Mouse (Mus musculus) limb, embryonic 15.5 days (tissue): ENCODE results near the gene Mtrr. TPM values are rescaled to one million over a fixed set of nuclear protein-coding genes. Genes with fewer than 3 reads are reported as not detected.

ENCODE experiments used
- ATAC-seq: fragments of 200-750 bp; cut with Nextera tagmentation; 2 replicates; pipeline ENCODE4 v1.8.0; 2017; ENCODE audit warnings: low read depth, moderate TSS enrichment; ENCODE audit not compliant: insufficient number of reproducible peaks, low FRiP score, low TSS enrichment
- H3K27ac ChIP-seq: fragments of 300-500 bp; sonication (generic); 2 replicates; pipeline ENCODE4 v1.5.1; 2015; ENCODE audit warnings: moderate library complexity, mild to moderate bottlenecking, inconsistent platforms
- H3K27me3 ChIP-seq: fragments of 300-500 bp; sonication (generic); 2 replicates; pipeline ENCODE4 v1.6.1; 2015; ENCODE audit warnings: inconsistent platforms
- H3K36me3 ChIP-seq: fragments of 300-500 bp; sonication (generic); 2 replicates; pipeline ENCODE4 v1.6.1; 2015; ENCODE audit warnings: inconsistent platforms
- H3K4me1 ChIP-seq: fragments of 300-500 bp; sonication (generic); 2 replicates; pipeline ENCODE4 v1.6.1; 2015; ENCODE audit warnings: inconsistent platforms
- H3K4me2 ChIP-seq: fragments of 300-500 bp; sonication (generic); 2 replicates; pipeline ENCODE4 v1.6.1; 2015; ENCODE audit warnings: mild to moderate bottlenecking, inconsistent platforms
- H3K4me3 ChIP-seq: fragments of 300-500 bp; sonication (generic); 2 replicates; pipeline ENCODE4 v1.5.1; 2015; ENCODE audit warnings: mild to moderate bottlenecking, inconsistent platforms
- H3K9ac ChIP-seq: fragments of 300-500 bp; sonication (generic); 2 replicates; pipeline ENCODE4 v1.6.1; 2015; ENCODE audit warnings: inconsistent platforms
- H3K9me3 ChIP-seq: fragments of 300-500 bp; sonication (generic); 2 replicates; pipeline ENCODE4 v1.6.1; 2016; ENCODE audit warnings: inconsistent platforms
- WGBS: fragments of 180-500 bp; shearing (Covaris S2); methylation state at CpG from one replicate; pipeline ENCODE4 v1.1.7; 2015; 5-methylcytosine and 5-hydroxymethylcytosine counted together
- polyA plus RNA-seq: library from polyadenylated mRNA; unstranded; fragments of >200 nt; fragmentation: Nextera tagmentation; extraction: Ambion mirVana; gene quantifications from 2 replicates; pipeline ENCODE4 v1.2.1, GENCODE M21; 2015

Mtrr gene
- polyA plus RNA-seq = 19.0 and 20.3 TPM in 2 replicates

DNA sequence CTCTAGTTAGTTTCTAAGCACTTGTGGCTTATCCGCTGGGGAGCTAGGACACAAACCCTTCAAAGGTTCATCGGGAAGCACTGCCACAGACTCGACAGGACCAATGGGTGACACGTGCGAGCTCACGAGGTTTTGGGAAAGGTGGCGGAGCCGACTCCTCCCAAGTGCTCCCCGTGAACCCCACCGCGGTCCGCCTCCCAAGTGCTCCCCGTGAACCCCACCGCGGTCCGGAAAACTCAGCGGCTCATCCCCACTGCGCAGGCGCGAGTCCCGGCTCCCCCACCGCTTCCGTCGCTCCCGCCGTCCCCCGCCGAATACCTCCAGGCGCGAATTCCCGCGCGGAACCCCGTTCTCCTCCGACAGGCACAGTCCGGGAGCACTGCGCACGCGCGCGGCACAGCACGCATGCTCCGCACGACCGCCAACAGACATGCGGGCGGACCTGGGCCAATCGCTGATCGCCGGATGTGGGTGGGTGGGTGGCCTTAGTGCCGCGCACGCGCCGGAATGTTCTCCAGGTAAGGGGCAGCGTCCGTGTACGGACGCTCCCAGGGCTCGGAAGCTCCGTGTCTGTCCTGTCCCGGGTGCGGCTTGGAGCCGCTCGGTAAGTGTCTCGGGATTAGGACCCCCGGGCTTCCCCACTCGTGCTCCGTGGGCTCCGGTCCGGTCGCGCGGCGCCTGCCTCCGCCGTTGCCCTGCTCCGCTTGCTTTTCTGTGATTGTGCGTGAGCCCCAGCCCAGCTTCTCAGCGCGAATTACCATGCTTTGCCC lies at the start of gene Mtrr, which contains the start of gene Fastkd3:
TSS of gene Mtrr (minus strand) at position 403 of the 770 bp plus-strand sequence.
TSS of gene Fastkd3 (plus strand) at position 488 of the 770 bp plus-strand sequence.
- no peaks in the 10 kb centered on the region for H3K27me3 ChIP-seq
- peak; percentile 97 for ATAC-seq
- H3K4me1 ChIP-seq = peaks cover 20% of the 10 kb centered on the region; the same call in 1 of the 2 replicates
- peak within 1 kb of the TSS; percentile 94 for H3K4me3 ChIP-seq
- peak within 1 kb of the TSS; percentile 85 for H3K9ac ChIP-seq
- peak within 1 kb of the TSS; percentile 91 for H3K27ac ChIP-seq
- under 1% methylated on average over 81 of the region's 81 CpGs for WGBS
- peaks cover 49% of the 10 kb centered on the region for H3K36me3 ChIP-seq
- no peaks in the 10 kb centered on the region for H3K9me3 ChIP-seq
- H3K4me2 ChIP-seq = peak within 1 kb of the TSS; percentile 61

DNA sequence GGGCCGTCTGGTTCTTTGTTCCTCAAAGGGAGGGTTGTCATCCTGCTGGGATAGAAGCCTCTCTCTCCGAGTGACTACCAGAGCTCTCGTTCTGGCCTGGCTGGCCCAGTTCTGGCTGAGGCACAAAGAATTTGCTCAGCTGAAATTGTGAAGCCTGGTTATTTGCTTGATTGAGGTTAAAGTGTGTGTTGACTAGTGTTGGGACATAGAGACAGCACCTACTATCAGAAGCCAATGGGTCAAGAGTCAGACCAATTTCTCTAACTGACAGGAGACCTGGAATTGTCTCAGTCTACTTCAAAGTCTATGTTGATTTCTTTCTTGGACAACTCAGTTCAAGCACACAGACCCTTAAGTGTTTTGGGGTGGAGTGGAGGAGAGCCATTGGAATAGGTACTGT lies 45.1 kb upstream of the Mtrr start:
- H3K4me3 ChIP-seq = no peak overlapping the region
- no peak overlapping the region for H3K4me2 ChIP-seq
- no peak for ATAC-seq
- no peaks in the 10 kb centered on the region for H3K27me3 ChIP-seq
- no peak overlapping the region for H3K9ac ChIP-seq
- no peak overlapping the region for H3K27ac ChIP-seq
- 65% methylated on average over 3 of the region's 3 CpGs for WGBS
- H3K36me3 ChIP-seq = peaks cover 13% of the 10 kb centered on the region
- no peaks in the 10 kb centered on the region for H3K4me1 ChIP-seq
- H3K9me3 ChIP-seq = no peaks in the 10 kb centered on the region

DNA sequence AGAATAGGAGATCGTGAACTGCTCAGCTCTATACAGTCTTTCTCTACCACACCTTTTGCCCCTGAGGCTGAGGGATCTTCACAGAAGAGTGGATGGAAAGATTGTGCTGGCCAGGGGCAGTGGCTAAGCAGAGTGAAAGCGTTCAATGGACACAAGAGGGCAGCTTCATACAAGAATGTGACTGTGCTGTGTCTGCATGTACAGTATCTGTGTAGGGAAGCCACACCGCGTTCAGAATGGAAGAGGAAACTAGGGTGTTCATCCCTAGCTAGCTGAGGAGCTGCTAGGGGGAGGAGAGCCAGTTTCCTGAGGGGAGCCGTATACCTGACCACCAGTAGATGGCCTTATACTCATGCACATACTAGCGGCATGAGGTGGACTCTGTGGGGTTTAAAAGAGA lies 40.8 kb upstream of the Mtrr start:
- Histone ChIP-seq H3K27ac (no peak overlapping the region), H3K4me1 (no peaks in the 10 kb centered on the region), H3K9ac (no peak overlapping the region), H3K36me3 (peaks cover 8% of the 10 kb centered on the region; the same call in 1 of the 2 replicates), H3K4me2 (no peak overlapping the region), H3K27me3 (no peaks in the 10 kb centered on the region), H3K4me3 (no peak overlapping the region), H3K9me3 (no peaks in the 10 kb centered on the region)
- ATAC-seq = no peak
- WGBS = 57% methylated on average over 6 of the region's 6 CpGs

DNA sequence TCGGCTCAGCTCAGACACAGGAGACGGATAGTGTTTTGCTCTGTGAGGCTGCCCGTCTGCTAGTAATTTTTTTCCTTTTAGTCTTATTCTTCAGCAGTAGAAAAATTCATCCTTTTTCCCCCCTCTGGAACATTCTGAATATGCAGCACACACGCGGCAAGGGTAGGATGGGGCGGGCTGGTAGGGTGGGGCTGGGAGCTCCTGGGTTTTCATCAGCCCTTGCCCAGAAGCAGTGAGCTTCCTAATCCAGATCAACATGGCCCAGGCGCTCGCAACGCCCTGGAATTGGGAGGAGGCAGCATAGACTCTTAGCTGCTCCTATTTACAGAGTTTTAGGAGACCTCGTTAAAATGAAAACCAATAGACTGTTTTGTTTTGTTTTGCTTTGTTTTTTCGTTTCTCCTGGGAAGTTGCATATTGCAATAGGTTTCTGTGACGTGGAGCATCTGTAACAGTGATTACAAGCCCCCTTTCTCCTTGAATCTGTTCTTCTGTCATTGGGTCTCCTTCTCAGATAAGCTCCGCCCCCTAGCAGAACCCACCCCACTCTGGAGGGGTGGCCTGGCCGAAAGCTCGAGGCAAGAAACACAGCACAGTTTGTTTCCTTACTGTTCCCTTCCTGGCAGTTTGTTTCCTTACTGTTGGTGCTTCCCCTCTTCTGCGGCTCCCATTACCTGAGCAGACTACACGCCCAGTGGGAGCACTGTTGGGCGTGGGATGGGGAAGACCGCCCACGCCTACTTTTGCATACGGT lies 25.9 kb upstream of the Mtrr start:
- no peaks in the 10 kb centered on the region for H3K27me3 ChIP-seq
- WGBS = 32% methylated on average over 21 of the region's 21 CpGs
- H3K4me1 ChIP-seq = peaks cover 22% of the 10 kb centered on the region
- peak overlapping the region; percentile 25 for H3K4me3 ChIP-seq
- ATAC-seq = peak; percentile 45; the same call in 1 of the 2 replicates
- H3K9ac ChIP-seq = no peak overlapping the region
- peak overlapping the region; percentile 40 for H3K4me2 ChIP-seq
- no peaks in the 10 kb centered on the region for H3K9me3 ChIP-seq
- H3K36me3 ChIP-seq = no peaks in the 10 kb centered on the region
- peak overlapping the region; percentile 48 for H3K27ac ChIP-seq

DNA sequence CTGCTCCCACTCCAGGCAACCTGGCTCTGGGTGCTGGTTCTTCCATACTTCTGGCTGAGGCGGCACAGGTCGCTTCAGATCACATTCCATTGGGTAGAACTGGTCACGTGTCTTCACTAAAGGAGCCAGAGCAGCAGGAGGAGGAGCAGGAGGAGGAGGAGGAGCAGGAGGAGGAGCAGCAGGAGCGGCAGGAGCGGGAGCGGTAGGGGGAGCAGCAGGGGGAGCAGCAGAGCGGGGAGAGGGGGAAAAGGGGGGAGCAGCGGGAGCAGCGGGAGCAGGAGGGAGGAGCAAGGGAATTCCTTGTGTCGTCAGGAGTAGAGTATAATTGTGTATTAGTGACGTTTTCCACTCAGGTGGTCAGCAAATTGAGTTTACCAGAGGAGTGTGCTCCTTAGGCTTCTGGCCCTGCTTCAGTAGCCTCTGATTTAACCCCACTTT lies 23.8 kb upstream of the Mtrr start:
- ATAC-seq = peak; percentile 64
- Histone ChIP-seq H3K27ac (no peak overlapping the region), H3K4me3 (peak overlapping the region; percentile 32), H3K4me1 (peaks cover 27% of the 10 kb centered on the region), H3K36me3 (no peaks in the 10 kb centered on the region), H3K9ac (no peak overlapping the region), H3K4me2 (peak overlapping the region; percentile 45), H3K9me3 (no peaks in the 10 kb centered on the region), H3K27me3 (no peaks in the 10 kb centered on the region)
- WGBS = 2% methylated on average over 11 of the region's 11 CpGs

DNA sequence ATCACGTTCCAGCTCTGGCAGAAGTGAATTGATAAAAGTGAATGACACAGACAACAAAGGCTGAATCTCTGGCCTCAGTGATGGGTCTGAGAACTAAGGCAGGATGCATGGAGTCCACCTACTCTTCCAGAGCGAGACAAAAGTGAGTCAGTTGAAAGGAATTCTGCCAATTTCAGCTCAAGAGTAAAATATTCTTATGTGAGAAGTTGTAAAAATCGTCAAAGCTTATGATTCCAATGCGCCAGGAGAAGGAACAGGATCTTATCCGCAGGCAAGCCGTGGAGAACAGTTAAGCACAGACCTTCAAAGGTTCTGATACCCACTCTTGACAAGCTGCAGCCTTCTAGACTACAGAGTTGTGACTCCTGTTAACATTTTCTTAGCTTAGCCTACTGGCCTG lies 21.1 kb upstream of the Mtrr start:
- Histone ChIP-seq H3K4me1 (peaks cover 25% of the 10 kb centered on the region), H3K36me3 (no peaks in the 10 kb centered on the region), H3K4me3 (no peak overlapping the region), H3K27ac (no peak overlapping the region), H3K27me3 (no peaks in the 10 kb centered on the region), H3K9me3 (no peaks in the 10 kb centered on the region), H3K9ac (no peak overlapping the region), H3K4me2 (no peak overlapping the region)
- WGBS = 55% methylated on average over 6 of the region's 6 CpGs
- ATAC-seq = no peak

DNA sequence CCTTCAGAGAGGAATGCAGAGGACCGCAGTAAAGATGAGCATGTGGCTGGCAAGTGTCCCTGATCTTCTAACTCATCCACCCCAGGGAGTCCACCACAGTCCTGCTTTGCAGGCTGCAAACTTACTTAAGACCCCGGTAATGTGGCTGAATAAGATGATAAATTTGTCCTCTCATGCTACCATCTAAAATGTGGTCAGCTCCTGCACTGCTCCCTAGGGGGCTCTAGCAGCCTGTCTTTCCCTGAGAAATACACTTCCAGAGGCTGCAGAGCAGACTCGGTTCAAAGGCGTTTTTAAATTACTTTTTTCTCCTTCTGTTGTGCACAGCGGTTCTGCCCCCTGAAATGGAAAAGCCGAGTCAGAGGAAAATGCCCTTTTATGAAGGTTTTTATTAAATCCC lies 19.2 kb upstream of the Mtrr start:
- 7% methylated on average over 6 of the region's 6 CpGs for WGBS
- H3K27ac ChIP-seq = peak overlapping the region; percentile 67
- H3K4me3 ChIP-seq = no peak overlapping the region
- no peak overlapping the region for H3K4me2 ChIP-seq
- H3K9ac ChIP-seq = no peak overlapping the region
- peaks cover 19% of the 10 kb centered on the region for H3K4me1 ChIP-seq
- H3K9me3 ChIP-seq = no peaks in the 10 kb centered on the region
- ATAC-seq = peak; percentile 38; the same call in 1 of the 2 replicates
- no peaks in the 10 kb centered on the region for H3K36me3 ChIP-seq
- no peaks in the 10 kb centered on the region for H3K27me3 ChIP-seq

DNA sequence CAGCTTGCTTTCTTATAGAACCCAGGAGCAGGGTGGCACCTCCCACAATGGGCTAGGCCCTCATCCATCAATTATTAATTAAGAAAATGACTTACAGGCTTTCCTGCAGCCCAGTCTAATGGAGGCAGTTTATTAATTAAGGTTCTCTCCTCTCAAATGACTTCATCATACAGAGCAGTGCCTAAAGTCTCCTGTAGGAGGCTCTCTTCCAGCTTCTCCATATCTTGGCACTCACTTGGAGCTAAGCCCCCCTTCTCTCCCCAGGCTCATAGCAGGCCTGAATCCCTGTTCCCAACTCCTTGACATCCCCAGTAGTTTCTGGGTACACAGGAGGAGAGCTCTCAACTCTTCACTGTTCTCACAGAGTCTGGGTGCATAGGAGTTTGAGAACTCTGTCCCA lies 17.0 kb upstream of the Mtrr start:
- no peak overlapping the region for H3K27ac ChIP-seq
- H3K4me2 ChIP-seq = no peak overlapping the region
- peaks cover 11% of the 10 kb centered on the region for H3K4me1 ChIP-seq
- H3K9ac ChIP-seq = no peak overlapping the region
- no peaks in the 10 kb centered on the region for H3K36me3 ChIP-seq
- ATAC-seq = no peak
- no peak overlapping the region for H3K4me3 ChIP-seq
- H3K9me3 ChIP-seq = no peaks in the 10 kb centered on the region
- no peaks in the 10 kb centered on the region for H3K27me3 ChIP-seq

DNA sequence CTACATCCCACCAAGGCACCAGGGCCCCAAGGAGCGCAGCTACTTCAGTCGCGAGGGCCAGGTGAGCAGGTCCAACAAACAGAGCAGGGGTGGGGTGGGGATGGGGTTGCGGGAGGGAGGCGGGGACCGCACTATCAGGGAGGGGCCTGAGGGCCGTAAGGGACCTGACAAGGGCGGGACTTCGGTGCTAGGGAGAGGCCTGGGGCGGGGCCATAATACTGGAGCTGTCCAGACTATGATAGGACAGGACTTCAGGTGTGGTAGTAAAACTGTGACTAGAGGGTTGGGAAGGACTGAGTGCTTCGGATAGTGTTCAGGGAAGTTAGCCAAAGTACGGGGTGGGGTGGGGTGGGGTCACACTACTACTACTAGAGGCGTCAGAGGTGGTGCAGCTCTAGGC lies 15.7 kb upstream of the Mtrr start:
- ATAC-seq = peak; percentile 37; the same call in 1 of the 2 replicates
- Histone ChIP-seq H3K9ac (no peak overlapping the region), H3K4me2 (peak overlapping the region; percentile 31), H3K27me3 (no peaks in the 10 kb centered on the region), H3K27ac (no peak overlapping the region), H3K36me3 (peaks cover 7% of the 10 kb centered on the region), H3K4me3 (0 out of 2 replicates have a peak overlapping the region, but pooled peaks have one; percentile 4), H3K4me1 (peaks cover 11% of the 10 kb centered on the region), H3K9me3 (no peaks in the 10 kb centered on the region)
- 12% methylated on average over 13 of the region's 13 CpGs for WGBS

DNA sequence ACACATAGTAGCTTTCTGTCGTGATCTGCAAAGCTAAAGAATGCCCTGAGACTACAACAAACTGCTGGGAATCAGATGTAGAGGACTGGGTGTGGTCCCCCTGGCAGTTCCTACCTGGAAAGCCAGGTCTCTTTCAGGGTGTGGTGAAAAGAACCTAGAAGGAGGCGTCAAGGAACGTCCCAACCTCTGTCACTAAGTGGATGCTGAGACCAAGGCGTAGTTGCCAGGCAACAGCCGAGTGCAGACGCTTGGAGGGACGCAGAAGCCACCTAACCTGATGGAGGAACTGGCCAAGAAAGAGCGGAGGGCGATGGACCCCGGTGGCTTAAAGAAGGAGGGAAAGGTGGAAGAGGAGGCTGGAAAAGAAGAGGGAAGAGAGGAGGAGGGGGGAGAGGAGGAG lies 15.2 kb upstream of the Mtrr start, which contains the start of gene 1700001L19Rik:
TSS of gene 1700001L19Rik (plus strand) at position 223 of the 400 bp plus-strand sequence.
- 13% methylated on average over 9 of the region's 10 CpGs for WGBS
- Histone ChIP-seq H3K9me3 (no peaks in the 10 kb centered on the region), H3K4me3 (0 out of 2 replicates have a peak within 1 kb of the TSS, but pooled peaks have one; percentile 4)

DNA sequence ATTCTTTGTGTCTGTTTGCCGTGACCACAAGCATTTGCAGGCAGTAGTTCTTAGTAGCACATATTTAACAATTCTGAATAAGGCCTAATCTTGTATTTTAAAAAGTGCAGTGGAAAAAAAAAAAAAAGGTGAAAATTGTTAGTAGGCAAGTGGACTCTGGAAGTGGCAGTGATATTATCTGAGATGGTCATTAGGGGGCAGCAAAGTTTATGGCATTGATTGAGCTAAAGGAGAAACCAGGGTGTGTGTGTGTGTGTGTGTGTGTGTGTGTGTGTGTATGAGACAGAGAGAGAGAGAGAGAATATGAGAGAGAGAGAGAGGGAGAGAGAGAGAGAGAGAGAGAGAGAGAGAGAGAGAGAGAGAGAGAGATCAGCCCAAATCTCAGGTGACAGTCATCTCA lies 11.8 kb upstream of the Mtrr start:
- WGBS = 88% methylated on average over 1 of the region's 1 CpGs
- Histone ChIP-seq H3K36me3 (peaks cover 46% of the 10 kb centered on the region), H3K4me1 (peaks cover 6% of the 10 kb centered on the region), H3K9me3 (no peaks in the 10 kb centered on the region), H3K4me2 (no peak overlapping the region), H3K9ac (no peak overlapping the region), H3K27ac (no peak overlapping the region), H3K27me3 (no peaks in the 10 kb centered on the region), H3K4me3 (no peak overlapping the region)
- ATAC-seq = no peak

More for the DNA sequence above, 15.2 kb upstream of the Mtrr start, which contains the start of gene 1700001L19Rik:
- peak within 1 kb of the TSS; percentile 31 for H3K4me2 ChIP-seq
- ATAC-seq = no peak
- no peak within 1 kb of the TSS for H3K9ac ChIP-seq
- peaks cover 11% of the 10 kb centered on the region for H3K4me1 ChIP-seq
- no peaks in the 10 kb centered on the region for H3K27me3 ChIP-seq
- H3K36me3 ChIP-seq = peaks cover 12% of the 10 kb centered on the region
- no peak within 1 kb of the TSS for H3K27ac ChIP-seq

DNA sequence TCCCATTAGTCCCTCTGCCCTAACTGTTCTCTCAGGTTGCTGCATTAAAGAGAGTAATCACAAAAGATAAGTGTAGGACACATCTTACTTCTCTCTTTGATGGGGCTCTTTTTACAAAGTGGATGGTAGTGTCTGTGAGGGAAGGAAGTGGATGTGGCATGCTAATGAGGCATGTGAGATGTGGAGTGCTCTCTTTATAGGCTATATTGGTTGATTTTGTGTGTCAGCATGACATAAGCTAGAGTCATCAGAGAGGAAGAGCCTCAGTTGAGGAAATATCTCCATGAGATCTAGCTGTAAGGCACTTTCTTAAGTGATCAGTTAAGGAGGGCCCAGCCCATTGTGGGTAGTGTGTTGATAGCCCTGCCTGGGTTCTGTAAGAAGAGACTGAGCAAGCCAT lies 6.4 kb upstream of the Mtrr start:
- H3K9me3 ChIP-seq = no peaks in the 10 kb centered on the region
- peaks cover 7% of the 10 kb centered on the region; the same call in 1 of the 2 replicates for H3K4me1 ChIP-seq
- no peak for ATAC-seq
- no peak overlapping the region for H3K27ac ChIP-seq
- no peaks in the 10 kb centered on the region for H3K27me3 ChIP-seq
- H3K4me2 ChIP-seq = no peak overlapping the region
- no peak overlapping the region for H3K4me3 ChIP-seq
- H3K9ac ChIP-seq = no peak overlapping the region
- peaks cover 97% of the 10 kb centered on the region for H3K36me3 ChIP-seq
